Mouse (Mus musculus) embryonic facial prominence, embryonic 15.5 days (tissue): ENCODE measurements around the gene C1qc. TPM values are rescaled to one million over a fixed set of nuclear protein-coding genes. Genes with fewer than 3 reads are reported as not detected.

ENCODE experiments used
- ATAC-seq: fragments of 200-750 bp; cut with Nextera tagmentation; 2 replicates; pipeline ENCODE4 v1.8.0; 2017; ENCODE audit warnings: low read depth, moderate TSS enrichment; ENCODE audit not compliant: insufficient number of reproducible peaks, low FRiP score, low TSS enrichment
- H3K27ac ChIP-seq: fragments of 300-500 bp; sonication (generic); replicated peaks from 2 replicates; pipeline ENCODE4 v1.5.1; 2015; ENCODE audit warnings: mild to moderate bottlenecking, inconsistent platforms
- H3K27me3 ChIP-seq: fragments of 300-500 bp; sonication (generic); 2 replicates; pipeline ENCODE4 v1.6.1; 2015; ENCODE audit warnings: inconsistent platforms
- H3K36me3 ChIP-seq: fragments of 300-500 bp; sonication (generic); 2 replicates; pipeline ENCODE4 v1.6.1; 2015; ENCODE audit warnings: mild to moderate bottlenecking, inconsistent platforms
- H3K4me1 ChIP-seq: fragments of 300-500 bp; sonication (generic); 2 replicates; pipeline ENCODE4 v1.6.1; 2015; ENCODE audit warnings: inconsistent platforms
- H3K4me2 ChIP-seq: fragments of 300-500 bp; sonication (generic); replicated peaks from 2 replicates; pipeline ENCODE4 v1.6.1; 2015; ENCODE audit warnings: mild to moderate bottlenecking, inconsistent platforms
- H3K4me3 ChIP-seq: fragments of 300-500 bp; sonication (generic); replicated peaks from 2 replicates; pipeline ENCODE4 v1.5.1; 2015; ENCODE audit warnings: mild to moderate bottlenecking, inconsistent platforms
- H3K9ac ChIP-seq: fragments of 300-500 bp; sonication (generic); 2 replicates; pipeline ENCODE4 v1.6.1; 2015; ENCODE audit warnings: inconsistent platforms
- H3K9me3 ChIP-seq: fragments of 300-500 bp; sonication (generic); replicated peaks from 2 replicates; pipeline ENCODE4 v1.6.1; 2016; ENCODE audit warnings: inconsistent platforms
- WGBS: fragments of 180-500 bp; shearing (Covaris S2); methylation state at CpG from one replicate; pipeline ENCODE4 v1.1.7; 2015; 5-methylcytosine and 5-hydroxymethylcytosine counted together
- polyA plus RNA-seq: library from polyadenylated mRNA; unstranded; fragments of >200 nt; fragmentation: Nextera tagmentation; extraction: Ambion mirVana; gene quantifications from 2 replicates; pipeline ENCODE4 v1.2.1, GENCODE M21; 2015

Gene C1qc
- polyA plus RNA-seq, 1 experiment from 2014 or later: 46.0 TPM

DNA sequence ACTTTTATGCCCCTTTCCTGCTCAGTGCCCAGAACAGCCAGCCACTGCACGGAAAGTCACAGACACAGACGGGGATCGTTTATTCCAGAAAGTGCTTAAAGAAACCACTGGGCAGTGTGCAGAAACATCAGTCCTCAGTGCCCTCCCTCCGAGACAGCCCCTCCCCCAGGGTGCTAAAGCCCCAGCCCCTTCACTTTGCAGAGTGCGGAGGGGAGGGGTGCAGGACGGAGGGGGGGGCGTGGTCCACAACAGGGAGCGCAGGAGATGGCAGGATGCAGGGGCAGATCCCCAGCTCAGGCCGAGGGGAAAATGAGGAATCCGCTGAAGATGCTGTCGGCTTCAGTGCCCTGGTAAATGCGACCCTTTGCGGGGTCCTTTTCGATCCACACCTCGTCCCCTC, 3.0 kb upstream of the C1qc start:
- Histone ChIP-seq H3K9me3 (no peaks in the 10 kb centered on the region), H3K36me3 (no peaks in the 10 kb centered on the region), H3K27ac (no peak overlapping the region), H3K9ac (no peak overlapping the region), H3K4me3 (no peak overlapping the region), H3K4me2 (no peak overlapping the region; the same call in 1 of the 2 replicates), H3K4me1 (peaks cover 4% of the 10 kb centered on the region; the same call in 1 of the 2 replicates), H3K27me3 (peaks cover 57% of the 10 kb centered on the region)
- no peak for ATAC-seq
- WGBS: 6% methylated on average over 15 of the region's 15 CpGs

GRCm38 (mm10) chr4:136894821-136895220, 2.0 kb upstream of the C1qc start:
- 66% methylated on average over 4 of the region's 4 CpGs for WGBS
- peaks cover 62% of the 10 kb centered on the region for H3K27me3 ChIP-seq
- H3K4me3 ChIP-seq: no peak overlapping the region
- no peak overlapping the region for H3K4me2 ChIP-seq
- peaks cover 4% of the 10 kb centered on the region; the same call in 1 of the 2 replicates for H3K4me1 ChIP-seq
- ATAC-seq: no peak
- H3K9me3 ChIP-seq: no peaks in the 10 kb centered on the region
- no peak overlapping the region for H3K9ac ChIP-seq
- H3K27ac ChIP-seq: no peak overlapping the region
- H3K36me3 ChIP-seq: no peaks in the 10 kb centered on the region

- ATAC-seq: no peak
- Histone ChIP-seq H3K4me1 (peaks cover 4% of the 10 kb centered on the region; the same call in 1 of the 2 replicates), H3K9ac (no peak overlapping the region), H3K4me2 (no peak overlapping the region), H3K4me3 (no peak overlapping the region), H3K9me3 (no peaks in the 10 kb centered on the region), H3K36me3 (no peaks in the 10 kb centered on the region), H3K27ac (no peak overlapping the region), H3K27me3 (peaks cover 62% of the 10 kb centered on the region)
- WGBS: 5% methylated on average over 9 of the region's 9 CpGs
Measured at GRCm38 (mm10) chr4:136893691-136894543, 1.1 kb upstream of the C1qc start.

- Histone ChIP-seq H3K27ac (no peak overlapping the region), H3K27me3 (peaks cover 54% of the 10 kb centered on the region), H3K4me3 (no peak overlapping the region), H3K9ac (no peak overlapping the region), H3K4me1 (peaks cover 4% of the 10 kb centered on the region; the same call in 1 of the 2 replicates), H3K4me2 (no peak overlapping the region), H3K36me3 (no peaks in the 10 kb centered on the region), H3K9me3 (no peaks in the 10 kb centered on the region)
- 49% methylated on average over 7 of the region's 7 CpGs for WGBS
- no peak for ATAC-seq
Measured at GRCm38 (mm10) chr4:136892371-136892770, 494 bp downstream of the C1qc start.

DNA sequence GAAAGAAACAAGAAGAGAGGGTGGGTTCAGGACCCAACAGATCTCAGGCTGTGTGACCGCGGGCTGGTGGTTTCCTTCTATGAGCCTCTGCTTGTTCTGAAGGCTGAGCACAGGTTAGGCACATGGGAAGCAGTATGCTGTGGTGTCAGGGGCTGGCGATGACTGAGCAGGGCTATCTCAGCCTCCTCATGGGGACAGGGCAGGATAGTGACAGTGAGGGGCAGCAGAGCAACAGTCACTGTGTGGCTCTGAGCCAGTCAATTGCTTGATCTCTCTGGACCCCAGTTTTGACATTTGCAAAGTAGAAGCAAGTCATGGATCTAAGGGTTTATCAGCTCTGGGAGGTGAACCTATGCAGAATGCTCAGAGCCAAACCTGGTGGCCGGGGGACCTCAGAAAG, 1.8 kb downstream of the C1qc start:
- 83% methylated on average over 4 of the region's 4 CpGs for WGBS
- no peaks in the 10 kb centered on the region for H3K36me3 ChIP-seq
- no peak for ATAC-seq
- no peak overlapping the region for H3K4me3 ChIP-seq
- no peak overlapping the region for H3K27ac ChIP-seq
- H3K4me1 ChIP-seq: peaks cover 3% of the 10 kb centered on the region; the same call in 1 of the 2 replicates
- H3K4me2 ChIP-seq: no peak overlapping the region
- no peak overlapping the region for H3K9ac ChIP-seq
- H3K9me3 ChIP-seq: no peaks in the 10 kb centered on the region
- H3K27me3 ChIP-seq: peaks cover 42% of the 10 kb centered on the region

DNA sequence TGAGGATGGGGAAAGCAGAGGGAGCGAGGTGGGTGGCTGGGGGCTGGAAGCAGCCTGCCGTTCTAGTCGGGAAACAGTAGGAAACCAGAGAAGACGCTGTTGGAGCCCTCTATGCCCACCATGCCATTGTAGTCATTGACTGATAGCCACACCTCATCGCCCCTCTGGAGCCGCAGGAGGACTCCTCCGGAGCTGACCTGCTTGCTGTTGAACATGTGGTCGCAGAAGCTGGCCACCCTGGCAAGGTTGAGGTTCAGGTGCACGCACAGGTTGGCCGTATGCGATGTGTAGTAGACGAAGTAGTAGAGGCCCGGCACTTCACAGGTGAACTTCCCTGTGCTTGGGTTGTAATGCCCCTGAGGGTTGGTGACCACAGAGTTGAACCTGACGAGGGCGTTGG, 2.9 kb downstream of the C1qc start:
- no peak overlapping the region for H3K27ac ChIP-seq
- no peak for ATAC-seq
- no peak overlapping the region for H3K4me3 ChIP-seq
- no peaks in the 10 kb centered on the region for H3K36me3 ChIP-seq
- no peaks in the 10 kb centered on the region for H3K4me1 ChIP-seq
- H3K4me2 ChIP-seq: no peak overlapping the region
- no peak overlapping the region for H3K9ac ChIP-seq
- peaks cover 32% of the 10 kb centered on the region for H3K27me3 ChIP-seq
- 82% methylated on average over 15 of the region's 15 CpGs for WGBS
- no peaks in the 10 kb centered on the region for H3K9me3 ChIP-seq

GRCm38 (mm10) chr4:136887714-136888113, 5.2 kb downstream of the C1qc start:
- 69% methylated on average over 5 of the region's 5 CpGs for WGBS

DNA sequence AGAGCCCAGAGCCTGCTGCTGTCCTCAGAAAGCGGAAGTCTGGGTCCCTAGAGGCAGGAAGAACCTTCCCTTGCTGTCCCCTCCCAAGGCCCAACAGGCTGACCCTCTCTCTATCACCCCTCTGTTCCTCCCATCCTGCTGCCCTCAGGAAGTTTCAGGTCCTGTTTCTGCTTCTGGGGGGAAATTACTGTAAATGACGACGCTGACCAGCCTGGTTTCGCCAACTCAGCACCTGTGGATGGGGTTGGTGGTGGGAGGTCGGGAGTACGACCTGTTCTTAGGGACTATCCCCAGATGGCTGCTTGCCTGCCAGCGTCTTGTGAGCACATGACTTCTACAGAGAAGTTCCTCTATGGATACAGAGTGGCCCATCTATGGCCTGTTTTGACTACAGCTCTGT, 6.8 kb downstream of the C1qc start, which contains the start of gene C1qb:
Gene C1qb, minus strand, starts transcription at position 87 of the 400 bp plus-strand sequence.
- ATAC-seq: no peak
- Histone ChIP-seq H3K4me1 (no peaks in the 10 kb centered on the region), H3K36me3 (no peaks in the 10 kb centered on the region), H3K27ac (no peak within 1 kb of the TSS), H3K27me3 (peaks cover 5% of the 10 kb centered on the region), H3K9ac (no peak within 1 kb of the TSS), H3K4me2 (no peak within 1 kb of the TSS), H3K9me3 (no peaks in the 10 kb centered on the region), H3K4me3 (no peak within 1 kb of the TSS)
- WGBS: 61% methylated on average over 7 of the region's 7 CpGs

More at GRCm38 (mm10) chr4:136887714-136888113, 5.2 kb downstream of the C1qc start:
- H3K4me1 ChIP-seq: no peaks in the 10 kb centered on the region
- H3K9me3 ChIP-seq: no peaks in the 10 kb centered on the region
- H3K4me2 ChIP-seq: no peak overlapping the region
- no peaks in the 10 kb centered on the region for H3K36me3 ChIP-seq
- no peak overlapping the region for H3K27ac ChIP-seq
- peaks cover 11% of the 10 kb centered on the region for H3K27me3 ChIP-seq
- ATAC-seq: no peak
- no peak overlapping the region for H3K4me3 ChIP-seq
- H3K9ac ChIP-seq: no peak overlapping the region

- Histone ChIP-seq H3K27ac (no peak overlapping the region), H3K4me3 (no peak overlapping the region), H3K4me2 (no peak overlapping the region), H3K36me3 (no peaks in the 10 kb centered on the region), H3K9me3 (no peaks in the 10 kb centered on the region), H3K9ac (no peak overlapping the region), H3K27me3 (no peaks in the 10 kb centered on the region), H3K4me1 (0 out of 2 replicates have a peak, but pooled peaks cover 4% of the 10 kb centered on the region)
- 20% methylated on average over 5 of the region's 5 CpGs for WGBS
- ATAC-seq: no peak
Measured at GRCm38 (mm10) chr4:136878601-136879000, 14.3 kb downstream of the C1qc start.

- ATAC-seq: no peak
Measured at GRCm38 (mm10) chr4:136878171-136878570, 14.7 kb downstream of the C1qc start.

GRCm38 (mm10) chr4:136876971-136877370, 15.9 kb downstream of the C1qc start:
- no peak for ATAC-seq
- Histone ChIP-seq H3K36me3 (no peaks in the 10 kb centered on the region), H3K4me1 (0 out of 2 replicates have a peak, but pooled peaks cover 7% of the 10 kb centered on the region), H3K4me3 (no peak overlapping the region), H3K9ac (no peak overlapping the region), H3K4me2 (no peak overlapping the region), H3K27ac (no peak overlapping the region), H3K27me3 (no peaks in the 10 kb centered on the region), H3K9me3 (no peaks in the 10 kb centered on the region)
- 16% methylated on average over 7 of the region's 7 CpGs for WGBS

More at GRCm38 (mm10) chr4:136878171-136878570, 14.7 kb downstream of the C1qc start:
- H3K27me3 ChIP-seq: no peaks in the 10 kb centered on the region
- 0 out of 2 replicates have a peak, but pooled peaks cover 7% of the 10 kb centered on the region for H3K4me1 ChIP-seq
- no peaks in the 10 kb centered on the region for H3K36me3 ChIP-seq
- 43% methylated on average over 8 of the region's 8 CpGs for WGBS
- no peak overlapping the region for H3K4me3 ChIP-seq
- H3K9me3 ChIP-seq: no peaks in the 10 kb centered on the region
- no peak overlapping the region for H3K4me2 ChIP-seq
- no peak overlapping the region for H3K9ac ChIP-seq
- no peak overlapping the region for H3K27ac ChIP-seq
